Mouse (Mus musculus) c-Kit-positive CD71-negative TER-119-negative erythroid progenitor cells, embryonic 14.5 days (primary cell): ENCODE results near the gene Kalrn.

ENCODE experiments used
- DNase-seq: peaks from one replicate; pipeline ENCODE4 v3.0.0-alpha.2; 2013; ENCODE audit warnings: low read depth

The Kalrn gene

GRCm38 (mm10) chr16:34427654-34428053 lies 145.7 kb downstream of the Kalrn start:
- no peak for DNase-seq

GRCm38 (mm10) chr16:34421473-34421872 lies 151.9 kb downstream of the Kalrn start:
- no peak for DNase-seq

GRCm38 (mm10) chr16:34417966-34418365 lies 155.4 kb downstream of the Kalrn start:
- no peak for DNase-seq

GRCm38 (mm10) chr16:34417383-34417782 lies 155.9 kb downstream of the Kalrn start:
- no peak for DNase-seq

- DNase-seq, result no peak
These were observed 158.8 kb downstream of the Kalrn start for GRCm38 (mm10) chr16:34414581-34414980.

GRCm38 (mm10) chr16:34413868-34414333 lies 159.4 kb downstream of the Kalrn start:
- no peak for DNase-seq

- no peak for DNase-seq
These were observed 166.3 kb downstream of the Kalrn start for GRCm38 (mm10) chr16:34407036-34407435.

- no peak for DNase-seq
These were observed 168.2 kb downstream of the Kalrn start for GRCm38 (mm10) chr16:34405094-34405493.

- DNase-seq, result no peak
These were observed 172.1 kb downstream of the Kalrn start for GRCm38 (mm10) chr16:34401216-34401615.

GRCm38 (mm10) chr16:34400102-34400728 lies 173.1 kb downstream of the Kalrn start:
- peak; percentile 14 for DNase-seq

- DNase-seq, result no peak
These were observed 178.0 kb downstream of the Kalrn start for GRCm38 (mm10) chr16:34395221-34395811.

GRCm38 (mm10) chr16:34389520-34390271 lies 183.6 kb downstream of the Kalrn start:
- DNase-seq, result no peak

GRCm38 (mm10) chr16:34388871-34389270 lies 184.5 kb downstream of the Kalrn start:
- DNase-seq, result no peak

GRCm38 (mm10) chr16:34385065-34385464 lies 188.3 kb downstream of the Kalrn start:
- DNase-seq, result no peak

GRCm38 (mm10) chr16:34382992-34383391 lies 190.3 kb downstream of the Kalrn start:
- DNase-seq, result no peak

GRCm38 (mm10) chr16:34376166-34376857 lies 197.0 kb downstream of the Kalrn start:
- DNase-seq, result no peak

- DNase-seq, result no peak
These were observed 199.8 kb downstream of the Kalrn start for GRCm38 (mm10) chr16:34373519-34373918.

- no peak for DNase-seq
These were observed 201.1 kb downstream of the Kalrn start for GRCm38 (mm10) chr16:34372103-34372741.

- DNase-seq, result no peak
These were observed 214.1 kb downstream of the Kalrn start for GRCm38 (mm10) chr16:34359206-34359605.

GRCm38 (mm10) chr16:34355547-34355946 lies 217.8 kb downstream of the Kalrn start:
- no peak for DNase-seq

- no peak for DNase-seq
These were observed 219.3 kb downstream of the Kalrn start for GRCm38 (mm10) chr16:34354042-34354441.

GRCm38 (mm10) chr16:34352747-34353146 lies 220.6 kb downstream of the Kalrn start:
- DNase-seq, result no peak
